Mouse (Mus musculus): Measurements from ENCODE around the gene Srcap. TPM values are rescaled to one million over a fixed set of nuclear protein-coding genes. Genes with fewer than 3 reads are reported as not detected.
"Not testable (repeated sequence)": the region's sequence is repeated elsewhere in the genome, so short reads cannot be mapped to it uniquely, and the experiment has no call there.

Gene Srcap
- polyA plus RNA-seq (2014; fragmentation: Nextera tagmentation; extraction: Ambion mirVana), result 36.8 and 46.6 TPM in 2 replicates

DNA sequence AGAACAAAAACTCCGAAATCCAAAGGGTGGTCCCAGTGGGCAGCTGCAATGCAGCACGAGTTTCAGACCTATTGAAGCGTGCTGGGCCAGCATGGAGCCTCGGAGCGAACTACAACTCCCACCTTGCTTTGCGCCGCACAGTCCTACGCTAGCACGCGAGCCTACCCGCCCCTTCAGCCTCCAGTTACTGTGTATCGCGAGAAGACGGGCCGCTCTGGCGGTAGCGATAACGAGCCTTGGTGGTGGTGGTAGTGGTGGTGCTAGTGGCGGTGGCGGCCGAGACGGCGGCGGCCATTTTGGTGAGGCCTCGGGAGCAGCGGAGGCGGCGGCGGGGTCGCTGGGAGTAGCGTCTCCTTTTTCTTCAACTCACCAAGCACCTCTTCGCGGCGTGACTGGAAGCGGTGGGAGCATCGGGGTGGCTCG lies at the start of gene Srcap:
Gene Srcap (plus strand): TSS at position 176 of the 423 bp plus-strand sequence.
- peak within 1 kb of the TSS; percentile 96 for H3K9ac ChIP-seq (ENCODE audit: low read depth, low read length)
- H3K36me3 ChIP-seq (ENCODE audit: control insufficient read depth, insufficient read depth, low read length), result peaks cover 9% of the 10 kb centered on the region
- ATAC-seq (replicated peaks; ENCODE audit: insufficient number of reproducible peaks, low FRiP score, low TSS enrichment), result peak; percentile 97
- no peaks in the 10 kb centered on the region for H3K9me3 ChIP-seq (replicated peaks; ENCODE audit: control insufficient read depth, low read length)
- no peaks in the 10 kb centered on the region for H3K27me3 ChIP-seq (ENCODE audit: control insufficient read depth, insufficient read depth, low read length)
- 0% methylated on average over 35 of the region's 37 CpGs for WGBS (ENCODE audit: insufficient replicate concordance)
- H3K4me1 ChIP-seq (ENCODE audit: control insufficient read depth, insufficient read depth, low read length), result peaks cover 14% of the 10 kb centered on the region
- H3K4me2 ChIP-seq, result peak within 1 kb of the TSS; percentile 69
- peak within 1 kb of the TSS; percentile 79 for H3K4me3 ChIP-seq (ENCODE audit: low read depth, low read length)
- H3K27ac ChIP-seq (ENCODE audit: low read depth, low read length), result peak within 1 kb of the TSS; percentile 98

DNA sequence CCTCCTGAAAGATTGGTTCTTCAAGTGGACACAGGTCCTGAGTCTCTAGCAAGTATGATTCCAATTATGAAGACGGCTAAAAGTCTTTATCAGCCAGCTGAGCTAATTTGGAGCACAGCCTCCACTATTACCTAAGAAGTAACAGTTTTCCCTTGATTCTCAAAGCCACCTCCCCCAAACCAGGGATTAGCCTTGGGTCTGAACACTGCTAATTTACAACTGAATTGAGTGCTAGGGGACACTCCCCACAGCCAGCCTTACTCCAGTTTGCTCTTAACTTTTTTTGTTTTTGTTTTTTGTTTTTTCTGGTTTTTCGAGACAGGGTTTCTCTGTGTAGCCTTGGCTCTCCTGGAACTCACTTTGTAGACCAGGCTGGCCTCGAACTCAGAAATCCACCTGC lies 46.6 kb upstream of the Srcap start:
- H3K9me3 ChIP-seq (replicated peaks; ENCODE audit: control insufficient read depth, low read length), result no peaks in the 10 kb centered on the region
- no peaks in the 10 kb centered on the region for H3K4me1 ChIP-seq (ENCODE audit: control insufficient read depth, insufficient read depth, low read length)
- no peaks in the 10 kb centered on the region for H3K27me3 ChIP-seq (ENCODE audit: control insufficient read depth, insufficient read depth, low read length)
- 91% methylated on average over 3 of the region's 3 CpGs for WGBS (ENCODE audit: insufficient replicate concordance)
- peaks cover 9% of the 10 kb centered on the region for H3K36me3 ChIP-seq (ENCODE audit: control insufficient read depth, insufficient read depth, low read length)
- H3K4me3 ChIP-seq (ENCODE audit: low read depth, low read length), result no peak overlapping the region
- no peak for ATAC-seq (replicated peaks; ENCODE audit: insufficient number of reproducible peaks, low FRiP score, low TSS enrichment)
- H3K27ac ChIP-seq (ENCODE audit: low read depth, low read length), result no peak overlapping the region
- no peak overlapping the region for H3K4me2 ChIP-seq
- no peak overlapping the region for H3K9ac ChIP-seq (ENCODE audit: low read depth, low read length)

DNA sequence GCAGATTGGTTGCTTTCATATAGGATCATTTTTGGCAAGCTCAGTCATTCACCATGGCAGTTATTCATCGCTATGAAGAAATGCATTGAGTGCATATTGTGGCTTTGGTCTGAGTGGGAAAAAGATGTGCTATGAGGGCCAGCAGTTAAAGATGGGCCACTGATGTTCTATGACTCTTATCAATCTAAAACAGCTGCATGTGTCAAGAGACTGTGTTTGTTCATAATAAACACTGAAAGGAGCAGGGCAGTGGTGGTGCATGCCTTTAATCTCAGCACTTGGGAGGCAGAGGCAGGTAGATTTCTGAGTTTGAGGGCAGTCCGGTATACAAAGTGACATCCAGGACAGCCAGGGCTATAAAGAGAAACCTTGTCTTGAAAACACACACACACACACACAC lies 46.1 kb upstream of the Srcap start:
- not testable (repeated sequence) for H3K36me3 ChIP-seq (ENCODE audit: control insufficient read depth, insufficient read depth, low read length); H3K27me3 ChIP-seq (ENCODE audit: control insufficient read depth, insufficient read depth, low read length); H3K9ac ChIP-seq (ENCODE audit: low read depth, low read length); H3K9me3 ChIP-seq (replicated peaks; ENCODE audit: control insufficient read depth, low read length); ATAC-seq (replicated peaks; ENCODE audit: insufficient number of reproducible peaks, low FRiP score, low TSS enrichment); H3K4me2 ChIP-seq; H3K4me3 ChIP-seq (ENCODE audit: low read depth, low read length); H3K4me1 ChIP-seq (ENCODE audit: control insufficient read depth, insufficient read depth, low read length); H3K27ac ChIP-seq (ENCODE audit: low read depth, low read length)
- 93% methylated on average over 2 of the region's 2 CpGs for WGBS (ENCODE audit: insufficient replicate concordance)

DNA sequence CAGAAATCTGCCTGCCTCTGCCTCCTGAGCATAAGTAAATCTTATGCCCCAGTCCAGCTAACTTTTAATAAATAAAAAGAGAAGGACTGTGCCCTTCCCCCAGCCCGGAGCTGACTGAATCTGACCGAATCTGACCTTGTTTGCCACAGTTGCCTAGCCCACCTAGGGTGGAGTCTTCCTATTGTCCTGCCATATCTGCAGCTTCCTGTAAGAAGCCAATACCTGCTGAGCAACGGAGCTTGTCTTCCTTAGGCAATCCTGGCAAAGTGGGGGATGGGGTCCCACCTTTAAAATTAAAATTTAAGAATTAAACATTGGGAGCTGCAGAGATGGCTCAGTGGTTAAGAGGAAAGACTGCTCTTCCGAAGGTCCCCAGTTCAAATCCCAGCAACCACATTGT lies 45.2 kb upstream of the Srcap start:
- no peak for ATAC-seq (replicated peaks; ENCODE audit: insufficient number of reproducible peaks, low FRiP score, low TSS enrichment)
- no peaks in the 10 kb centered on the region for H3K9me3 ChIP-seq (replicated peaks; ENCODE audit: control insufficient read depth, low read length)
- no peaks in the 10 kb centered on the region for H3K4me1 ChIP-seq (ENCODE audit: control insufficient read depth, insufficient read depth, low read length)
- H3K36me3 ChIP-seq (ENCODE audit: control insufficient read depth, insufficient read depth, low read length), result peaks cover 4% of the 10 kb centered on the region
- WGBS (ENCODE audit: insufficient replicate concordance), result 92% methylated on average over 4 of the region's 4 CpGs
- H3K4me3 ChIP-seq (ENCODE audit: low read depth, low read length), result no peak overlapping the region
- H3K27me3 ChIP-seq (ENCODE audit: control insufficient read depth, insufficient read depth, low read length), result no peaks in the 10 kb centered on the region
- no peak overlapping the region for H3K9ac ChIP-seq (ENCODE audit: low read depth, low read length)
- no peak overlapping the region for H3K4me2 ChIP-seq
- H3K27ac ChIP-seq (ENCODE audit: low read depth, low read length), result no peak overlapping the region

DNA sequence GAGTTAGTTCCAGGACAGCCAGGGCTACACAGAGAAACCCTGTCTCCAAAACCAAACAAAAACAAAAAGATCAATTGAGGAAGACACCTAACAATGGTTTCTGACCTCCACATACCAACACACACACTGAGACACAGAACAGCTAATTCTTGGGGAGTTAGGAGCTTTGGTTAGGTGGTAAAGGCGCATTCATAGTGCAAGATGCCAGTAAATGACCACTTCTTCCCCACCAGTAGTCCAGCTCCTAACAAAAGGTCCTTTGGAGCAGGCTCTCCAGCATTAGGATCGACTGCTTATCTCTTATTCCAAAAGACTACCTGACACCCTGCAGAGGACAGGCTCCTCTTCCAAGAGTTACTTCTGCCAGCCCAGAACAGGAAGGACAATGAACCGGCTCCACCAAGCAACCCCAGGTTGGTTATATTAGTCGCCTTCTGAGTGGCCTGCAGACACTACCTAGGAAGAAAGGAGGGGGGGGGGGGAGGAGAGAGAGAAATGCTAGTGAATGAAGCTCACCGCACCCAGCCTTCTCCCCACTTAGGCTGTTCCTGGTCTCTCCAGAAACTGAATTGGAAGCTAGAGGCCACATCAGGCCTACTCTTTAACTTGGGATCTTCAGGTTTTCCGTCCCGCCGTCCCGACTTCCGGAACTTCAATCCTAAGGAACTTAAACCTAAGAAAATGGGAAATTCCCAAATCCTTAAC lies 41.6 kb upstream of the Srcap start:
- H3K4me1 ChIP-seq (ENCODE audit: control insufficient read depth, insufficient read depth, low read length), result peaks cover 5% of the 10 kb centered on the region
- ATAC-seq (replicated peaks; ENCODE audit: insufficient number of reproducible peaks, low FRiP score, low TSS enrichment), result no peak
- peak overlapping the region; percentile 91 for H3K4me2 ChIP-seq
- H3K27ac ChIP-seq (ENCODE audit: low read depth, low read length), result peak overlapping the region; percentile 97
- H3K27me3 ChIP-seq (ENCODE audit: control insufficient read depth, insufficient read depth, low read length), result no peaks in the 10 kb centered on the region
- H3K4me3 ChIP-seq (ENCODE audit: low read depth, low read length), result peak overlapping the region; percentile 88
- no peaks in the 10 kb centered on the region for H3K9me3 ChIP-seq (replicated peaks; ENCODE audit: control insufficient read depth, low read length)
- 7% methylated on average over 10 of the region's 10 CpGs for WGBS (ENCODE audit: insufficient replicate concordance)
- peaks cover 22% of the 10 kb centered on the region for H3K36me3 ChIP-seq (ENCODE audit: control insufficient read depth, insufficient read depth, low read length)
- peak overlapping the region; percentile 93 for H3K9ac ChIP-seq (ENCODE audit: low read depth, low read length)

DNA sequence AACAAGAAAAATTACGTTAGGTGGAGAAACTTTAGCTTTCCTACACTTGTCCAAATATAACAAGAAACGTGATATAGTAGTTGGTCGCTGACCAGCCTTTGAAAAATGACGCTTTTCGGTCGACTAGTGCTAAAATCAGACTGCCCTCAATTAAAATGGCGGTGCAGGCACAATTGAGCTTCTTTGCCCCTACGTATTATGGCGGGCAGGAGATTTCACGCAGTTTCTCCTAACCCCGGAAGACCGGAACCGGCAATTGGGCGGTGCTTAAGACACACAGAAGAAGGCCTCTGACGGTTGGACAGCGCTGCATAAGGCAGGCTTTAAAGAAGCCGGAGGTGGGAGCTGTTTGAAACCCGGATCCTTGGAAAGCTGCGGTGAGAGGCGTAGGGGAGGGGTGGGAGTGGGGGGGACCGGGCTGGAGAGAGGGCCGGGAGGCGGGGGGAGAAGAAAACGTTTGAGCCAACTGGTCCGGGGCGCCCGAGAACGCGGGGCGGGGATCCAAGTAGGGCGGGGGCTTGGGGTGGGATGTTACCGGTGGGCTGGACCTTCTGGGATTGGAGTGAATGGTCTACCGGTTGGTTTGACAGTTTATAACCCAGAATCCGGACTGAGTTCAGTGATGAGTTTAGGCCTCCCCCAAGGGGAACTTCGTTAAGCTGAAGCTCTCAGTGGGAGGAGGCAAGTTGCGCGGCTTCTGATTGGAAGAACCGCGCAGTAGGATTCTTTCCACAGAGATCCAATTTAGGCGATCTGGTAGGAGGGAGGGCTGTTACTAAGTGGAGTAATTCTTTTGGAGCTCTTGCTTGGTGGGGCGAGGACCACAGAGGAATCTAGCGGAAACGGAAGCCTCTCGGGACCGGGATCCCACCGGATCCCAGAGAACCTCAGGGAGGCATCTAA lies 40.8 kb upstream of the Srcap start:
- WGBS (ENCODE audit: insufficient replicate concordance), result under 1% methylated on average over 45 of the region's 46 CpGs
- H3K9ac ChIP-seq (ENCODE audit: low read depth, low read length), result peak overlapping the region; percentile 93
- no peaks in the 10 kb centered on the region for H3K9me3 ChIP-seq (replicated peaks; ENCODE audit: control insufficient read depth, low read length)
- H3K27ac ChIP-seq (ENCODE audit: low read depth, low read length), result peak overlapping the region; percentile 97
- peak overlapping the region; percentile 88 for H3K4me3 ChIP-seq (ENCODE audit: low read depth, low read length)
- peak overlapping the region; percentile 91 for H3K4me2 ChIP-seq
- no peaks in the 10 kb centered on the region for H3K27me3 ChIP-seq (ENCODE audit: control insufficient read depth, insufficient read depth, low read length)
- peak; percentile 89 for ATAC-seq (replicated peaks; ENCODE audit: insufficient number of reproducible peaks, low FRiP score, low TSS enrichment)
- H3K36me3 ChIP-seq (ENCODE audit: control insufficient read depth, insufficient read depth, low read length), result peaks cover 30% of the 10 kb centered on the region
- peaks cover 5% of the 10 kb centered on the region for H3K4me1 ChIP-seq (ENCODE audit: control insufficient read depth, insufficient read depth, low read length)

DNA sequence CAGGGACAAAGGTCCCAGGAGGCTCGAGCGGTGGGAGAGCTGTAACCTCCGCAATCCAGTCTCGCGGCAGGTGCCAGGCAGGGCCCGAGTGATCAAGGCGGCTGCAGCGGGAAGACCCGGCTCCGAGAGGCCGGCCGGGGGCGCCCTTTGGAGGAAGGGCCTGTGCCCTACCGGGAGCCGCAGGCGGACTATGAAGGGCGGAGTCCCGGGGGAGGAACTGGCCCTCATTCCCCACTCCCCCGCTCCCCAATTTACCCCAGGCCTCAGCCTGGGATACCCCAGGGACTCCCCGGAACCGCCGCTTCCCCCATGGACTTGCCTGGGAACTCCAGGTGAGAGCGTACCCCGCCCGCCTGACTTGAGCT lies 40.2 kb upstream of the Srcap start:
- Histone ChIP-seq H3K9ac (ENCODE audit: low read depth, low read length) (peak overlapping the region; percentile 93), H3K4me3 (ENCODE audit: low read depth, low read length) (peak overlapping the region; percentile 88), H3K27ac (ENCODE audit: low read depth, low read length) (peak overlapping the region; percentile 97), H3K4me1 (ENCODE audit: control insufficient read depth, insufficient read depth, low read length) (peaks cover 5% of the 10 kb centered on the region), H3K9me3 (replicated peaks; ENCODE audit: control insufficient read depth, low read length) (no peaks in the 10 kb centered on the region), H3K27me3 (ENCODE audit: control insufficient read depth, insufficient read depth, low read length) (no peaks in the 10 kb centered on the region), H3K4me2 (peak overlapping the region; percentile 91), H3K36me3 (ENCODE audit: control insufficient read depth, insufficient read depth, low read length) (peaks cover 31% of the 10 kb centered on the region)
- peak; percentile 22 for ATAC-seq (replicated peaks; ENCODE audit: insufficient number of reproducible peaks, low FRiP score, low TSS enrichment)
- whole genome bisulfite sequencing (ENCODE audit: insufficient replicate concordance), result under 1% methylated on average over 24 of the region's 25 CpGs

DNA sequence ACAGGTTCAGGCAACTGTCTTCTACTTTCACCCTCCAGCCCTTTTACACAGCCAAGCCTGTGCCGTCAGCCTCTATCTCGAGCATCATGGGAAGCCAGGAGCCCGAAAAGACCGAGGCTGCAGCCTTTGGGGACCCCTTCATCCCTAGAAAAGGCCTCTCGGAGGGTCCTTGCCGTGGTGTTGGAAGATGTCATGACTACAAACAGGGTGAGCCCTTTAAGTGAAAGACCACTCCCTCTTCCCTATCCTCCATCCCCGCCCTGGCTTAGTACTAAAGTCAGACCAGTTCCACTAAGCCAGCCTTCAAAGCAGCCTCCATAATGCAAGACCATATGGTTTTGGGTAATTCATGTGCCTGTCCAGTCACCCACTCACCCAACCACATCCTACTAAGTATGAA lies 39.7 kb upstream of the Srcap start:
- Histone ChIP-seq H3K27me3 (ENCODE audit: control insufficient read depth, insufficient read depth, low read length) (no peaks in the 10 kb centered on the region), H3K27ac (ENCODE audit: low read depth, low read length) (peak overlapping the region; percentile 97), H3K4me1 (ENCODE audit: control insufficient read depth, insufficient read depth, low read length) (peaks cover 9% of the 10 kb centered on the region), H3K4me3 (ENCODE audit: low read depth, low read length) (peak overlapping the region; percentile 88), H3K4me2 (peak overlapping the region; percentile 91), H3K36me3 (ENCODE audit: control insufficient read depth, insufficient read depth, low read length) (peaks cover 30% of the 10 kb centered on the region; the same call in 1 of the 2 replicates), H3K9me3 (replicated peaks; ENCODE audit: control insufficient read depth, low read length) (no peaks in the 10 kb centered on the region), H3K9ac (ENCODE audit: low read depth, low read length) (peak overlapping the region; percentile 93)
- WGBS (ENCODE audit: insufficient replicate concordance), result 0% methylated on average over 7 of the region's 7 CpGs
- no peak for ATAC-seq (replicated peaks; ENCODE audit: insufficient number of reproducible peaks, low FRiP score, low TSS enrichment)
